Mouse (Mus musculus) hindlimb bud, embryonic 11.5 days (tissue): ENCODE data around the gene Pcdh17.

Experiments used
- DNase-seq: peaks from one replicate; pipeline ENCODE4 v3.0.0-alpha.2; 2012; ENCODE audit warnings: low read depth, low spot score; ENCODE audit errors: extremely low spot score

The Pcdh17 gene

DNA sequence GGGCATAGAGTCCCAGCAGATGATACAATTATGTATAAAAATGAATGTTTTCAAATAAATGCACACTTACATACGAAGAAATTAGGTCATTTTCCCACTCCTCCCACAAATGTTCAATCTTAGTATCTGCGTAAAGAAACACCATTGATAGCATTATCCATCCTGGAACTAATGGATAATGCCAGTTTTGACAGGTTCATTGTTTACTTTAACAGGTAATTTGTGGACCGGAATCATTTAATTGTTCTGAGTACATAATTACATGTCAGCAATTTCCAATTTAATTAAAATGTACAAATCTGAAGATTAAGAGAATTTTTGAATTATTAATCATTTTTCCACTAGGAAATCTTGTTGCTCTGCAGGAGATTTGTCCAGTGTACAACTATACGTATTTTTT lies 33.5 kb downstream of the Pcdh17 start:
- DNase-seq = no peak

DNA sequence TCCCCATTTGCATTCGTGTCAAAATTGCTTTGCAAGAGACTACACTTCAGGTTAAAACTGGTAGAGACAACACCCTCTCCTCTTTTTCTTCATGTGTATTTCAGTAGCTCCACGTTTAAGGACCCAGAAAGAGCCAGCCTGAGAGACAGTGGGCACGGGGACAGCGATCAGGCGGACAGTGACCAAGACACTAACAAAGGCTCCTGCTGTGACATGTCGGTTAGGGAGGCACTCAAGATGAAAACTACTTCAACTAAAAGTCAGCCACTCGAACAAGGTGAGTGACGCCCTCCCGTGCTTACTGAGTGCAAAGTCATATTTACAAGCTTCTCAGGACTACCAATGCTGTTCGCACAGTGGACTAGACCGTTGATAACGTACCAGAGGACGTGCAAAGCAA lies 34.0 kb downstream of the Pcdh17 start:
- no peak for DNase-seq

DNA sequence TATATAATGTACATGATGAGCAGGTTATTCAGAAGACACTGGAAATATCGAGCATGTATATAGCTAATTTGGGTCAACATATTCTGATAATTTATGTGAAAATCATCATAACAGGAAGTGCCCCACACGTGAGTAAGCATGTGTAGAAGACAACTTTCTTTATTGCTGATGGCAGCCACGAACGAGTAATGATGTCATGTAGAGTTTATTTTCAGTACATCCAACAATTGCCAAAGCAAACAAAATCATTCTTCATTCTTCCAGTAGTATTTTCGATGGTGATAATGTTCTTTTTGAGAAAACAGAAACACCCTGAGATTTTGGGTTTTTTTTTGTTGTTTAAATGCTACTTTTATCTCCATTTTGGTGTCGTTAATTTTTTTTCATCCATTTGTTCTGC lies 37.2 kb downstream of the Pcdh17 start:
- no peak for DNase-seq

DNA sequence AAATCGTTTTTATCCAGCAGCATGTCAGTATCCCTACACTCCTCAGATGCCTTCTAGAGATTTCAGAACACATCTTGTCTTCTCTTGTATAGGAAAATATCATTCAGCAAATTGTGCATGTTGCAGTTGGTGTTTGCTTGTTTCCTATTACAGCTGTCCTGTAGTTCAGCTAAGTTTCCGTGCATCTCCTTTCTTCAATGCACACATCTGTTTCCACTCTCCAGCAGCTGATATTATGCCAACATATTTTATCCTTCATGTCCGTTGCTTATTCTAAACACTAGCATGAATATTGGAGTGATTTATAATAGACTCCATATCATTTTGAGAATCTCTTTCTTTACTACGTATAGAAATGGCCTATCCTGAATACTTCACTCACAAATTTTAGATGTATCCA lies 41.0 kb downstream of the Pcdh17 start:
- DNase-seq = no peak

DNA sequence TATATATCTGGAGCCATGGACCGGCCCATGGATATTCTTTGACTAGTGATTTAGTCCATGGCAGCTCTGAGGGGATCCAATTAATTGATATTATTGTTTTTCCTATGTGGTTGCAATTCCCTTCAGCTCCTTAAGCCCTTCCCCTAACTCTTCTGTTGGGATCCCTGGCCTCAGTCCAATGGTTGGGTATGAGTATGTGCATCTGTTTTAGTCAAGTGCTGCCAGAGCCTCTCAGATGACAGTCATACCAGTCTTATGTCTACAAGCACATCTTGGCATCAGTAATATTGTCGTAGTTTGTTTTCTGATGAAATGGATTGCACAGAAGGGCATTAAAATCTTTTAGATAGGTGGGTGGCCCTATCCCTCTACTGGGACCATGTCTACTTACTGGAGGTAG lies 67.6 kb downstream of the Pcdh17 start:
- DNase-seq = no peak

DNA sequence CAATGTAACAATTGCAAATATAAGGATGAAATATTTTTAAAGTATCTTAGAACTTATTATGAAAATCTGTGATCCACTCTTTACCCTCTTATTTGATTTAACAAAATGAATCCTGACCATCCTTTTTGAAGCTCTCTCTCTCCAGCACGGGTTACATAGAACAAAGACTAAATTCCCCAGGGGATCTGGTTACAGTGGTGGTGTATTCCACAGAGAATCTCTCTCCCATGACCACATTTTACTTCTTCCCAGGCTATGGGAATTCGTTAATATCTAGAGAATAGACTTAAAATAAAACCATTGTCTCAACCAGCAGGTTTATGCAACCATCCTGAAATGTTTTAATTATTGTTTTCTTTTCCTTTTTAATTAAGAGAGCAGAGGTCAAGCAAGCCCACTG lies 89.0 kb downstream of the Pcdh17 start:
- DNase-seq = no peak

DNA sequence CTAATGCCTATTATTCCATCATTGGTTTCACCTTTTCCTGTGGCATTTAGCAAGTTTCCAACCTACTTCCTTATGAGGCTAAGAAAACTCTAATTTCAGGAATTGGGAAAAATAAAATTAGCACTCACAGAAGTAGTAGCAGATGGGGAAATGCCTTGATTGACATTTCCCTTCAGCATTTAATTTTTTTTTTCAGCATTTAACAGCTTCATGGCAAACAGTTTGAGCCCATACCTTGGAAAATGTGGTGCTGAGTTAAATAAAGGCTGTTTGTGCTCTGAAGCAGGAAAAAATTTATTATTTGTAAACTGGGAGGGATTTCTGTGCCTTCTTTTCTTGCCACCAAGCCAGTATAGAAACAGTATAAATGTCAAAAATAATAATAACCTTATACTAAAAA lies 91.9 kb downstream of the Pcdh17 start:
- no peak for DNase-seq

DNA sequence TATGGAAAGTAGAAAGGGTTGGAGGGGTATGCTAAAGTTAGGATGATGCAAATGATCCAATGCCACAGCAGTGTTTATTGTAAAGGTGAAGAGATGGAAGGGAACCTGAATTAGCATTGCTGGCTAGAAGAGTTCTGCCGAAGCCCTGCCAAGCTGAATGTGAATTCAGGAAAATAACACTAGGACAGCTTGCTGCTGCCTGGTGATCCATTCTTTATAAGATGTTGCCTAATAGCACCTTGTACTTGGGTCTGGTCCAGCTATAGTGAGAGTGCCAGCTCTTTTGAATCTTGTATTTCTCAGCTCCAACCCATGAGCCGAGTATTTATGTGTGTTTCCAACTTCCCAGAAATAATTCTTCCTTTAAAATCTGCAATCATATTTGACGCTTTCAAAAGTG lies 98.5 kb downstream of the Pcdh17 start:
- DNase-seq = no peak

DNA sequence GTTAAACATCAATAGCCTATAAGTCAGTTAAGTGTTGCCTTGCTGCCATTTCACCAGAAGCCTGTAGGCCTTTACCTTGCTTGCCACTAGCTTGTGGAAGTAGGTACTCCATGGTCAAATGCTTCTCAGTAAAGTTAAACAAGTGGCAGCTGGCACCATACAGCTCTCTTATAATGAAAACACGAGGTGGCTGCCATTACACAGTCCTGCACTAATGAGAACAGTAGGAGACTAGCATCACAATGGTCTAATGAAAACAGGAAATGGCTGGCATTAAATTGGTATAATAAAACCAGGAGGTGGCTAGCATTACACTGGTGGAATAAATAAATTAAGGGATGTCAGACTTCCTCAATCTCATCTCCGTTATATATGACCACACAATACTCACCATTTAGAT lies 102.6 kb downstream of the Pcdh17 start:
- peak; percentile 12 for DNase-seq

DNA sequence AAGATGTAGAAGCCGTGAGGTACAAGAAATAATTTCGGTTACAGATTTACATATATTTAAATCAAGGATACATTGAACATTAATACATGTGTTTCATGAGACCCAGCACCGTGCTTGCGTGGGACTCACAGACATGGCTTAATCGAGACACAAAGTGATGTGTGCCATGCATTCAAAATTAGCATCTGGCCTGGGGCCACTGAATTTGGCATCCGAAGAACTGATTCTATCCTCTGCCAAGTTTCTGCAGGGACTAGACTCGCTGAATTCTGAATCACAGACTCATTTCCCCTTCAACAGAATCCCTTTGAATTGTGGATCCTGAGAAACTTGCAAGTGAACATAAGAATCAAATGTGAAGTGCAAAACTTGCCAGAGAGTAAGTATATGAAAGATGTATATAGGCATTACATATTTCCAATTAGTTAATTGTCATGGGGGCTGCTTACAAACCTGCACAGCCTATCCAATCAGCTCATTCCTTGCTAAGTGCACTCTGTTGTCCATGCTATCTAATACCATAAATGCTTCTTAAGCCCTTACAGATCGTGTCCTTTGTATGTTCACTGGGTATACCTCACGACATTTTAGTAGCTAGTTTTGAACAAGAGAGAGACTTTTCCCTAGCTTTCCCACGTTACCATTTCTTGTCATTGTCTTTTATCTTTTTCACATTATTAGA lies 104.3 kb downstream of the Pcdh17 start:
- DNase-seq = no peak

DNA sequence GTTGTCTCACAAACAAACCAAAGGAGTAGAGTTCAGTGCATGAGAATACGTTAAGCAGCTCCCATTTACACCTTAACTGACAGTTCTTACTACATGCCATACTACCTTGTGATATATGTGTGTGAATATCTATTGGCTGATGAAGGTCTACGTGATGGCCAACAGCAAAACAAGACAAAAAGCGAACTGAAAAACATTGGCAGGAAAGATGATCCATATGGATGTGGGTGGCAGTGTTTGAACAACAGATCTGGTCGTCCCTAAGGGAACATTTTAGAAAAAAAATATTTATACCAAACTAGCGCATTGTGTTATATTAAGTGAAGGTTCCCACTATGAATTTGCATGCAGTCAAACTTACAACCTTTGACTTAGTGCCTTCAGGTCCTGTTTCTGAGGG lies 108.2 kb downstream of the Pcdh17 start:
- no peak for DNase-seq

DNA sequence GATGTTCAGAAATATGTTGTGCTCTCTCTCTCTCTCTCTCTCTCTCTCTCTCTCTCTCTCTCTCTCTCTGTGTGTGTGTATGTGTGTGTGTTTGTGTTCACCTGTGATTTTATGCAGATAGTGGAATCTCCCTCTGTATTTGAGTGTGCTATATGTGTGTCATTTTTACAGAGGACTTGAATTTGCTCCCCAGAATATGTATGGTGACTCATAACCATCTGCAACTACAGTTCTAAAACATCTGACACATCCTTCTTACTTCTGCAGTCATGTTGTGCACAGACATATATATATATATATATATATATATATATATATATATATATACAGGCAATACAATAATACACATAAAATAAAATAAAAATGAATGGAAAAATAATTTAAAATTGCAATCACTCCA lies 127.7 kb downstream of the Pcdh17 start:
- no peak for DNase-seq
